Mouse (Mus musculus) kidney, adult 18-20 months (tissue): ENCODE results near the gene 6430550D23Rik.
"Not testable (repeated sequence)": the region's sequence is repeated elsewhere in the genome, so short reads cannot be mapped to it uniquely, and the experiment has no call there.

Source experiments
- DNase-seq: peaks from one replicate; pipeline ENCODE4 v3.0.0; 2021

6430550D23Rik gene

DNA sequence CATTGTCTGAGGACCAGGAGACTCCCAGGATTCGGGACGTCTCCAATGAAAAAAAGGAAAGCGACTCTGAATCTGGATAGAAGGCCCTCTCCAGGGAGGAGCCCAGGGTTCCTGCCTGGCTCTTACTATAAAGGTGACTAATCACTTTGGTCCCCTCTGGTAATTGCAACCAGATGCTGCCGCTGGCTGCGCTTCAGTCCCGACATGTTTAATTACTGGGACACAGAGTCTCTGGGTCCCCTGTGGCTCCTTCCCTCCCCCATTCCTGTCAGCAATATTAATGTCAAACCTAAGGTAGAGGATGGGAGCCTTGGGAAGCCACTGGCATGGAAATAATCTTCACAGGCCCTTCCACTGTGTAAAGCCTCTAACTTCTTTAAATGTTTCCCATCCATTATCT, 58.4 kb downstream of the 6430550D23Rik start:
- DNase-seq, result no peak

DNA sequence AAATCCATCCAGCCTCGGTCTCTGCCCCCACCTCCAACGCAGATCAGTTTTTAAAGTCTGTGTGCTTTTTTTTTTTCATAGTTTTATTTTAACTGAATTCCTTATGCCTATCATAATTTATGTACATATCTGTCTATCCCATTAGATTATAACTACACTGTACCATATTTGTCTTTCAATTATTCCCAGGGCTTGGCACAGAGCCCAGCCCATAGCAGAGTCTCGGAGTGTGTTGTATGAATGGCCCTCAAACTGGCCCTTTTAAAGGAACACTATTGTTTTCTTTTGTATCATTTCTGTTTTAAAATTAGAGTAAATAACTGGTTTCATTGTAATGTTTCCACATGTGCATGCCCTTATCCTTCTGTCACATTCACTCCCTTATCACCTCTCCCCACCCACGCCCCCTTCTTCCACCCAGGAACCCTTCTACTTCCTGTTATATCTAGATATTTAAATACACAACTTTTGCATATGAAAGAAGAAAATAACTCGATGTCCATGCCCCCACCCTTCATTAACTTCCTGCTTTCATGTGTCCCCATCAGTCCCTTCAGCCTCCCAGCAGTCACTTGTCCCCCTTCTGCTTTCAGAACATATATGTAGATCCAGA, 60.3 kb downstream of the 6430550D23Rik start:
- no peak for DNase-seq

DNA sequence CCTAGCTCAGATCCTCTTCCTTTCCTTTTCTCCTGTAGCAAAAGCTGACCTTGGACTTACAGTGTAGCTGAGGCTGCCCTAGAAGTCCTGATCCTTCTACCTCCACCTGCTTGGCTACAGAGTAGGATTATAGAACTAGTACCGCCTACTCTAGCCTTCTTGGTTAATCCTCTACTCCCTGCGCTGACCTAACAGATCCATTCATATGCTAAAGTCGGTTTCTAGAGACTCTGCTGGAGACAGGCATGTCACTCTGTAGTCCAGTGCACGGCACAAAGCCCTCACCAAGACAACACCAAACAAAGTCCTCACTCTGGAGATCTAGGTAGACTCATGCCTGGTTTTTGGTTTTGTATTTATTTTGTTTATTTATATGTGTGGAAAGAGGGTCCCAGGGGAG, 61.3 kb downstream of the 6430550D23Rik start:
- no peak for DNase-seq

DNA sequence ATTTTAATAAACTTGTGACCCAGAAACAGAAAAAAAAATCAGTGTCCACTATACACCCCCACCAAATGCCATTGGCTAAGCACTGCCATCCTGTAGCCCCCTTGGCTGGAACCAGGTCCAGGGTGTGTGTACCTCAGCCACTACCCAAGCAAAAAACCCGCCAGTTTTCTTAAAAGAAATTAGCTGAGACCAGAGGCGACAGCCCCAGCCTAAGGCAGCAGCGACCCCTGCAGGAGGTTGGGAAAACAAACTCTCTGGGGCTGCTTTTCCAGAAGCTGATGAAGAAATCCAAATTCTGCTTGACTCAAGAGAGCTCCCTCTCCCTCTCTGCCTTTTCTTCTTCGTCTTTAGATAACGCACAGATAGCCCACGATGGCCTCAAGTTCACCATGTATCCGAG, 61.7 kb downstream of the 6430550D23Rik start:
- DNase-seq, result peak; percentile 66

DNA sequence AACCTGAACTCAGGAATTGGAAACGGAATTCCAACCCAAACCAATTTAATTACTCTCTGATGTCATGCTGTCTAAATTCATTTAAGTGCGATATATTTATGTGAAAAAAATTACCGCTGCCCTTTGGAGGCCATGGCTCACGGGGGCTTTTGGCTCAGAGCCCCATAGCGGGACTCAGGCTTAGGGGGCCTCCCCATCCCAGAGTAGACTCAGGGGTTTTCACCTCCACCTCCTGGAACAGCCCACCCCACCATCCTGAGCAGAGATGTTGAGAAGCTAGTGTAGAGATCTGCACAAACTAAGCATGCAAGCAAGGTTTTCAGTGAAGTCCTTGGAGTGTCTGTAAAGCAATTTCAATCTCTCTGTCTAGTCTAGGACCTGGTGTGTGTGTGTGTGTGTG, 62.2 kb downstream of the 6430550D23Rik start:
- no peak for DNase-seq

DNA sequence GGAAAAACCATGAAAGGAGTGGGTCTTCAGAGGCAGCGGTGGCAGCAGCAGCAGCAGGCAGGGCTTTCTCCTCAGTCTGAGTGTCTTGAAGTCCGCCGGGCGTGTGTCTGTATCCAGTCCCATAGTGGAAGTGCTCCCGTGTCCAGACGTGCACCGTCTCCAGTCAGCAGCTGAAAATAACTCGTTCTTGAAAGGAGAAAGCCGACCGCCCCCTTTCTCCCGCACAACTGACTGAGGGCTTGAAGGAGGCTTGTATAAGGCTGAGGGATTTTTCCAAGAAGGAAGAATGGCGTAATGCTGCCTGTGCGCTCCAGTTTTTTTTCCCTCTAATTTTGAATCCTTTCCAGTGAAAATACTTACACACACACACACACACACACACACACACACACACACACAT, 62.7 kb downstream of the 6430550D23Rik start, which contains the start of gene Gdf5:
Gene Gdf5 (minus strand): TSS at position 244 of the 400 bp plus-strand sequence.
- no peak for DNase-seq

DNA sequence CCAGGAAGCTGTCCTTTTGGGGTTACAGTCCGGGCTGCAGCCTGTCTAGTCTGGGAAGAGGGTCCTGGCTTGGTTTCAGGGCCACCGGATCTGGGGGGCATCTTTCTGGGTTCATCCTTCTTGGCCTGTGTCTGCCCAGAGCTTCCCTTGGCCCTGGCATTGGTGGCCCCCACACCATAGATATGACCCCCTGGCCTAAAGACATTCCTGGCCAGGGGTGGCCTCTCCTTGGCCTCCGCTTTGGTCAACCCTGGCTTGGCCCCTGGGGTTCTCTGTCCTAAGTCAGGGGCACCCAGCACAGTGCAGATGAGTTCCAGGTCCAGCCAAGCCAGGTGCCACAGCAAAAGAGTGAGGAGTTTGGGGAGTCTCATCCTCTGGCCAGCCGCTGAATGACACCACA, 63.1 kb downstream of the 6430550D23Rik start:
- DNase-seq, result no peak

DNA sequence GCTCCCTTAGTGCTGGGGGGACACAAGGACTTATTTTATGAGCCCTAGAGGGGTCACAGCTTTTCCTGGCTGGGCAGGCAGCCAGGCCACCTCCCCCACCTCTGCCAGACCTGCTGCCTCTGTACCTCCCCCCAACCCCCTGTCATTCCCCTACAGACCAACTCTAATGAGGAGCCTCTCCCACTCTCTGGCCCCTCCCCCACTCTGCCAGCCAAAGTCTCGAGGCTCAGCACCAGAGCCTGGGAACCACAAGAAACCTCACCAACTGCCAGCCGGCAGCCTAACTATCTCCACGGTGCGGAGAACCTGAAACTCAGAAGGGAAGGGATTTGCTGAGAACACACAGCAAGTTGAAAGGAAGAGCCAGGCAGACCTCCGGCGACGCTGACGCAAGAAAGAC, 64.3 kb downstream of the 6430550D23Rik start:
- no peak for DNase-seq

DNA sequence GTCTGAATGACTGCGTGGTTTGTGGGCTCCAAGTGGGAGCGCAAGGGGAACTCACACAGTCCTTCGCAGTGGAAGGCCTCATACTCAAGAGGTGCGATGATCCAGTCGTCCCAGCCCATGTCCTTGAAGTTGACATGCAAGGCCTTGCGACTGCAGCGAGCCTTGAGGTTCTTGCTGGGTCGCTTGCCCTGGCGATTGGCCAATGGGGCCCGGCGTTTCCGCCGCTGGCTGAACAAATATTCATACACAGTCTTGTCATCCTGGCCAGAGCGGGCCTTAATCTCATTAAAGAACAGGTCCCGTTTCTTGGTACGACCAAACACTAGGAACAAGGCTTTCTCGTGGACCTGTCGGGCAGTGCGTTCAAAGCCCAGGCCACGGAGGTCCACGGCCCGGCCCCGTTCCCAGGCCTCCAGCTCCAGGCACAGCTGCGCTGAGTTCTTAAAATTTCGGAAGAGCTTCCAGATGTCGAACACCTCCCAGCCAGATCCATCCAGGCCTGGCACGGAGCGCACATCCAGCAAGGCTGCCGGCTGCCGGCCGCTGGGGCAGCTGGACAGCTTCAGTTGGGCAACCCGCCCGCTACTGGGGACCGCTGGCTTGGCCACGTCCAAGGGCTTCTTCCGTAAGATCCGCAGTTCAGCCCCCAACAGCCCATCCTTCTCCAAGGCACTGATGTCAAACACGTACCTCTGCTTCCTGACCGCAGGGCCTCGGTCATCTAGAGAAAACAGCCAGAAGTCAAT, 65.9 kb downstream of the 6430550D23Rik start:
- no peak for DNase-seq

DNA sequence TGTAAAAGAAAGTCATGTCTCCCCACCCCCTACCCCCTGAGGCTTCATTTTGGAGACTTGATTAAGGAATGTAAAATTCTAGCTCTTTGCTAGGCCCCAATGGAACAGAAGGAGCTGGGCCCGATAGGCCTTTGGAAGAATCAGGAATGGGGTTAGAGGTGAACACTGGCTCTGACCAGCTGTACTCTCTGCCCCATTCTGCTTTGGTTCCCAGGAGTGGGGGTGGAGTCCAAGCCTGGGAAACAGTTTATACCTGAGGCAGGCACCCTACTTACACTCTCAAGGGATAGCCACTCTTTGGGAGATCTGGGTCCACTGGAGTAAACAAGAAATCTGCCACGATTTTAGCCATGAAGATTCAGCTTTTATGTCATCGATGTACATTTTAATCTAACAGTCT, 67.1 kb downstream of the 6430550D23Rik start, which contains the start of gene Gm15557:
Gene Gm15557 (plus strand): TSS at position 48 of the 400 bp plus-strand sequence.
- no peak for DNase-seq

DNA sequence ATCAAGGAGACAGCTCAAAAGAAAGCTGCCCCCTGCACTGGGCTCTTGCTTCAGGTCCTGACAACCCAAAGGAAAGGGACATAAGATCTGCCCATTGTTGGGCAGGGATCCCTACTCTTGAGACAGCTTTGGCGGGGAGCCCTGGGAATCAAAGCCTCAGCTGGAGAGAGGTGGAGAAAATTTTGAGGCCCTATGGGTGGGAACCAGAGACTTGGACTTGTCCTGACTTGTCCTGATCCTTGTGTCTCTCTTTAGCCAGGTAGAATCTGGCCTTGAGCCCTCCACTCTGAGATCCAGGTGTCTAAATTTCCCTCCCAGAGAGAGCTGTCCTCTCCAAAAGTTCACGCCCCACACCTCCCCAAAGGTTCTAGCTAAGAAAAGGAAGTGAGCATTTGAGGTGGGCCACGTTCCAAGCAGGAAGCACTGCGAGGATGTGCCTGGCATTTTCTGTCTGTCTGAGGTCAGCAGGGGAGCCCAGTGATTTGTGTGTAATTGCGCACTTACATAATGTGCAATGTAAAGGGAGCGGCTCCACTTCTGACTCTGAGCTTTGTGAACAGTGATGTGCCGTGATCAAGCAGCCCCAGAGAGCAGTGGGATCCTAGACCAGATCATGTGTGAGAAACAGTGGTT, 67.8 kb downstream of the 6430550D23Rik start:
- no peak for DNase-seq

DNA sequence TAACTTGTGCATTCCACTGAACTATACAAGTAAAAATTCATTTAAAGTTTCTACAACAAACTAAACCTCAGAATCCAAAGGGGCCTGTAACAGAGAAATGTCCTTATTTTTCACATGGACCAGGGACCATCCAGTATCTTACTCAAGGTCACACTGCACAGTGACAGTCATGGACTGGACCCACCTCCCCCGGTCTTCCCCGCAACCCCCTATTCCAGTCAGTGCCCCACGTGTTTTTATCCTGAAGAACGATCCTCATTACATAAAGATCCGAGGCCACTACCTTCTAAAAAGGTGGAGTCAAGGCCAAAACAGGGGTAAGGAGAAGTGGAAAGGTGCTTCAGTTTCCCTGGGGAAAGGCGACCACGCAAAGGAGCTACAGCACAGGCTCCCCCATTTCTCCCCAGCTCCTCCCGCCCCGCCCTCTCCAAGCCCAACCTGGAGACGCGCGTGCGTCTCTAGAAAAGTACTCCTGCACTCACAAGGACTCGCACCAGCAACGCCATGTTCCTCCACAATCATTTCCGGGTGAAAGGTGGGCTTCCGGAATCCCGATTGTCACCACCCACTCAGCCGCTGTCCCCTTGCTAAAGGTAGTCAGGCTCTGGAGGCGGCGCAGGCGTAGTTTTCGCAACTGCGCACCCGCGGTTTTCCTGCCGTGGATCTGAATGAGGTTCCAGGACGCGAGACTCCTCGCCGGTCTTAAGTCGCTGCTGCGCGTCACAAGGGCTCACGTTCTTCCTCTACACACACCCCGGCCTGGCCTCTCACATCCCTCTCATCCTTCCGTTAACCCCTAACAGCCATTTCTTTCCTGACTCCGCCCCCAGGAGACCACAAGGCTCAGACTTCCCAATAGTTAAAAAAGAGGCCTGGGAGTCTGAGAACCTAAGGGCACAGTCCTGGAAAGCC, 78.0 kb downstream of the 6430550D23Rik start, which contains the start of gene Uqcc1:
Gene Uqcc1 (minus strand): TSS at position 780 of the 912 bp plus-strand sequence.
- peak; percentile 94 for DNase-seq

DNA sequence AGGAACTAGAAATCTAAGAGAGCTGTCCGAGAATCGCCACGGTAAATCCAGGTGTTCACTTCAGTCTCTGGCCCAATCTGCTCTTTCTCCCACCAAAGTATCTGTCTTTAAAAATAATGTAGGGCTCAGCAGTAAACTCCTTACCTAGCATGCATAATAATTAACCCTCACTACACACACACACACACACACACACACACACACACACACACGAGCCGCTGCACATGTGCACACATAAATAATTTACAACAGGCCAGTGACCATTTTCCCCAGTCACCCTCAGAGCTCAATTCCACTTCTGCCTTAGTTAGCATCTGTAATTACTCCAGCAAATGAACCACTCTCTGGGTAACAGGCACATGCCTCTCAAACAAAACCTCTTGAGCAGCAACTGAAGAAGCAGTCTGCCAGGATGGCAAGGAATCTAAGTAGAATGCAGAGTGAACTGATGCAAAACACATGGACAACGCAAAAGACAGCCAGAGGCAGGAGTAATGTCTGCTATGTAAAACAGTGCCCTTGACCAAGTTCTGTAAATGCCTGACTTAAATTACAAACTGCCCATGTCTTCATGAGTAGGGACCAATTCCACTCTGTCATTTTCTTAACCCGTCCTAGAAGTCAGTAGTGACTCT, 78.9 kb downstream of the 6430550D23Rik start:
- DNase-seq, result peak; percentile 20

DNA sequence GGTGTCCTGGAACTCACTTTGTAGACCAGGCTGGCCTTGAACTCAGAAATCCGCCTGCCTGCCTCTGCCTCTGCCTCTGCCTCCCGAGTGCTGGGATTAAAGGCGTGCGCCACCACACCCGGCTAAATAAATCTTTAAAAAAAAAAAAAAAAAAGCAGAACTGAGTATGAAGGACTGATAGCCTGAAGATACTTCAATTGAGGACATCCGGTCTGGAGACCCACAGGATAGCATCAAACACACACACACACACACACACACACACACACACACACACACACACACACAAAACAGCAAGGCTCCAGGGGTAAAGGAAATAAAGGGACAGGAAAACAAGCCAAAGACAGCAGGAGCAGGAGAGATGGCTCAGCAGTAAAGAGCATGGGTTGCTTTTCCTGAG, 82.6 kb downstream of the 6430550D23Rik start:
- DNase-seq, result not testable (repeated sequence)
